Mouse (Mus musculus) spleen, adult 2 months (tissue): ENCODE results near the gene Ddrgk1.

Experiments used
- CTCF ChIP-seq: fragments of 200-500 bp; IDR thresholded peaks from 2 replicates; pipeline ENCODE4 v1.5.1; 2011; ENCODE audit warnings: mild to moderate bottlenecking, inconsistent platforms; ENCODE audit not compliant: insufficient read depth, insufficient read length, insufficient replicate concordance; ENCODE audit errors: extremely low read depth
- POLR2A ChIP-seq: fragments of 200-500 bp; IDR thresholded peaks from 2 replicates; pipeline ENCODE4 v1.6.1; 2011; ENCODE audit warnings: low read depth, low read length, inconsistent platforms

DNA sequence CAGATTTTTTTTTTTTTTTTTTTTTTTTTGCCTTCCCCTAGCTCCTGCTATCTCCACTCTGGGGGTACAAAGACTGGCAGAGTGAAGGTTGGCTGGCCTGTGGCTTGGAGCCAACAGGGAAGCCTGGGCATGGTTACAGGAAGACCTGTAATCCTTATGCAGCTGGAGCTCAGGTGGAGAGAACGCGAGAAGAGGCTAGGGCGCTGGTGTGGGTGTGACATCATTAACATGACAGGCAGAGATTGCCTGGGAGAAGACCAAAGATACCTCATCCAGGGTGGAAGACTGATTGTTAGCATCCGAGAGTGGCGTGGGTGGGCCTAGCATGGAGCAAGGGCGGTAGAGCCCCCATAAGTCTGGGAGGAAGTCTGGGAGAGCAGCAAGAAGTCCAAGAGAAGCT is 25.2 kb downstream of the Ddrgk1 start:
- TF ChIP-seq CTCF, result no peak
- TF ChIP-seq POLR2A, result no peak
